Mouse (Mus musculus): ENCODE measurements around the gene Nlgn1. TPM values are rescaled to one million over a fixed set of nuclear protein-coding genes. Genes with fewer than 3 reads are reported as not detected.

Gene Nlgn1
- polyA plus RNA-seq, 1 experiment from 2014 or later = 18.6 TPM

DNA sequence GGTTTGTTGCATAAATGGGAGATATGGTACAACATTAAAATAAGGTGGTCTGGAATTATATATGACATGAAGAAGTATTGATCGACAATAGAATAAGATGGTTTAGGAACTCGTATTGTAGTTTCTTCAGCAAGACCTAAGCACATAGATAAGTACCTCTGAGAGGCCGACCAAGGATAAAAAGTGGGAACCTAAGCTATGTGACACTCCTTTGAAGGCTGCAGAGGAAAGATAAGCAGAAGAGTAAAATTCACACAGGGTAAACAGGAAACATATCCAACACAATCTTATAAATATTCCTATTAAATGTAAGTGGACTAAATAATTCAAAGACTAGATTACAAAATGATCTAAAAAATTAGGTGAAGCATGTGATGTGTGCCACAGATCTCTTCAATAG lies 151.2 kb downstream of the Nlgn1 start:
- no peak overlapping the region for H3K4me3 ChIP-seq (replicated peaks)
- H3K4me2 ChIP-seq (replicated peaks) = no peak overlapping the region
- no peaks in the 10 kb centered on the region for H3K4me1 ChIP-seq (replicated peaks)
- no peaks in the 10 kb centered on the region for H3K9me3 ChIP-seq
- 91% methylated on average over 3 of the region's 3 CpGs for WGBS
- H3K27ac ChIP-seq = no peak overlapping the region
- H3K36me3 ChIP-seq = no peaks in the 10 kb centered on the region
- no peak overlapping the region for H3K9ac ChIP-seq (replicated peaks)
- no peaks in the 10 kb centered on the region for H3K27me3 ChIP-seq
- no peak for ATAC-seq

DNA sequence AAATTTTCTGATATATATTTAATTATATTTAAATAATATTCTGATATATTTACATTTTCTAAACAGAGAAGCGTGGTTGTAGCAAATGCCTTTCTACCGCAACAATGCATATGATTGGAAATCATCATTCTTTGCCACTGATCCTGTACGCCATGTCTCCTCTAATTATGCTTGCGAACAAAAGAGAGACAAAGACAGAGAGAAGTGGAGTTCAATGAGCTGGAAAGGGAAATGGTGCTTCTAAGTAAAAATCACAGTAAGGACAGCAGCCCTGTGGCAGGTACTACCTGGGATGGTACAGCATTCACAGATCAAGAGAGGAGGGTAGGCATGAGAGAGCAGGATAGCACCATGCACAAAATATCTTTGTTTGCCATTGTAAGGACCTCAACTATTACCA lies 156.9 kb downstream of the Nlgn1 start:
- Histone ChIP-seq H3K27ac (no peak overlapping the region), H3K9ac (replicated peaks) (no peak overlapping the region), H3K36me3 (no peaks in the 10 kb centered on the region), H3K4me1 (replicated peaks) (no peaks in the 10 kb centered on the region), H3K27me3 (no peaks in the 10 kb centered on the region), H3K4me3 (replicated peaks) (no peak overlapping the region), H3K9me3 (no peaks in the 10 kb centered on the region), H3K4me2 (replicated peaks) (no peak overlapping the region)
- 74% methylated on average over 4 of the region's 4 CpGs for WGBS
- no peak for ATAC-seq

DNA sequence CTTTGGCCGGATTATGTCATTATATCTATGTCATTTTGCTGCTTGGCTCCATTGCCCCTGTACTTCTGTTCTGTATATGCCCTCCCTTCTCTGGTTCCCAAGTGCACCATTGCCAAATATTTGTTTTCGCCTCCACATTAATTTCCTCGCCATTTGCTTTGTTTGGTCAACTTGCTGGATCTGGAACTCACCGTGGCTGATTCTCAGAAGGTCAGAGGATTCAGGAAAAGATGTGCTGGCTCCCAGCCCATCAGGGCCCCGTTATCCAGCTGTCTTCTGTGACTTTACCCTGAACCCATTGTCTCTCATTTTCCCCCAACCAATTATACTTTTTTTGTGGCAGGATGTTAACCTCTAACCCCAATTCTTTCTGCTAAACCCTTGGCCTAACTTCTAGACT lies 158.0 kb downstream of the Nlgn1 start:
- 74% methylated on average over 5 of the region's 5 CpGs for WGBS
- Histone ChIP-seq H3K9me3 (no peaks in the 10 kb centered on the region), H3K9ac (replicated peaks) (no peak overlapping the region), H3K4me3 (replicated peaks) (no peak overlapping the region), H3K27me3 (no peaks in the 10 kb centered on the region), H3K4me1 (replicated peaks) (no peaks in the 10 kb centered on the region), H3K27ac (no peak overlapping the region), H3K4me2 (replicated peaks) (no peak overlapping the region), H3K36me3 (no peaks in the 10 kb centered on the region)
- no peak for ATAC-seq

DNA sequence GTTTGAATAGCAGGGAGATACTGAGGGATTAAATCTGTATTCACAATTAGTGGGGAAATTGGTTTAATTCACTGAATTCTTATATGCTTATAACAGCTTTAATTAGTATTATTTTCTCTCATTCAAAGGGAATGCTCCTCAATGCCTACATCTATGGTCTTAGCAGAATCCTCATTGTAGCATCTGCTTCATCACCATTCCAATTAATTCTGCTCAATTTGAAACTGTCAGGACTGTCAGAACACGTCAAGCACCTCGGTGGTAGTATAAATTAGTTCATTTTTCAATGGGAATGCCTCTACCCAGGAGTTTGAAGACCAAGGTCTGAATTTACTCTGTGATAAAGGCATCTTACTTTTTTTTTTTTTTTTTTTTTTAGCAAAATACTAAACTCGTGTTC lies 158.6 kb downstream of the Nlgn1 start:
- Histone ChIP-seq H3K27ac (no peak overlapping the region), H3K4me1 (replicated peaks) (no peaks in the 10 kb centered on the region), H3K9me3 (no peaks in the 10 kb centered on the region), H3K27me3 (no peaks in the 10 kb centered on the region), H3K9ac (replicated peaks) (no peak overlapping the region), H3K36me3 (no peaks in the 10 kb centered on the region), H3K4me2 (replicated peaks) (no peak overlapping the region), H3K4me3 (replicated peaks) (no peak overlapping the region)
- ATAC-seq = no peak
- WGBS = 49% methylated on average over 3 of the region's 3 CpGs

DNA sequence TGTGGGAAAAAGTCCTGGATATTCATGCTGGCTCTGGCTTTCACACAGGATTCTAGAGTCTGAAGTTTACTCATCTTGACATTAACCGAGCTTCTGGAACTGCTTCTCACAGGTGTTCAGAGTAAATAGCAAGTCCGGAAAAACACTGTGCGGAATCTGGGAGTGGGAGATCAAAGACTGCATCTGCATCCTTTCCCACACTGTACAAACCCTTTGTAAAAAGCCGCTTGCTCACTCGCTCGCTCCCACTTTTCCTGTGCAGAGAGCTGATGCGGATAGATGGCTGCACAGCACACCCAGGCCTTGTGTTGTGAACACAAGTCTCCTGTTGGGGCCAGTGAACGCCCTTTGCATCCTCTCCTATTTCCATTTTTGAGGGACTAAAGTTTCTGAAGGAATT lies 165.5 kb downstream of the Nlgn1 start:
- H3K36me3 ChIP-seq = no peaks in the 10 kb centered on the region
- 84% methylated on average over 8 of the region's 8 CpGs for WGBS
- H3K27me3 ChIP-seq = no peaks in the 10 kb centered on the region
- ATAC-seq = no peak
- H3K4me3 ChIP-seq (replicated peaks) = no peak overlapping the region
- no peak overlapping the region for H3K4me2 ChIP-seq (replicated peaks)
- no peak overlapping the region for H3K9ac ChIP-seq (replicated peaks)
- no peaks in the 10 kb centered on the region for H3K9me3 ChIP-seq
- no peaks in the 10 kb centered on the region for H3K4me1 ChIP-seq (replicated peaks)
- no peak overlapping the region for H3K27ac ChIP-seq

DNA sequence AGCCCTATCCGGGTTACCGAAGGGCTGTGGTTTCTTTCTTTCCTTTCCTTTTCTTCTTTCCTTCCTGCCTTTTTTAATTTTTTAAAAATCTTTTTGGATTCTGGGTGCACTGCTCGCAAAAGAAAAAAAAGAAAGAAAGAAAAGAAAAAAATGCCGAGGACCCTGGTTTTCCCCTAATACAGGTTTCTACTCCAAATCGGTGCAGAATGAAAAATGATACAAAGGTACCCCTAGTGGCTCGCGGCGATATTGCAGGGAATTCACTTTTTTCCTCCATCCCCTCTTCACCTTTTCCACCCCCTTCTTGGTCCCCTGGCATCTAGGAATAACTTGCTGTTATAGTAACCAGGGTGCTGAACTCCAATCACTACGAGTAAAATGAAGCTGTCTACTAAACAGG lies 178.5 kb downstream of the Nlgn1 start:
- 0 out of 2 replicates have a peak, but pooled peaks cover 2% of the 10 kb centered on the region for H3K27me3 ChIP-seq
- H3K27ac ChIP-seq = 0 out of 2 replicates have a peak overlapping the region, but pooled peaks have one; percentile 49
- H3K36me3 ChIP-seq = no peaks in the 10 kb centered on the region
- no peaks in the 10 kb centered on the region for H3K9me3 ChIP-seq
- WGBS = 1% methylated on average over 9 of the region's 9 CpGs
- ATAC-seq = peak; percentile 49; the same call in 1 of the 2 replicates
- peaks cover 20% of the 10 kb centered on the region for H3K4me1 ChIP-seq (replicated peaks)
- H3K9ac ChIP-seq (replicated peaks) = peak overlapping the region; percentile 71
- H3K4me2 ChIP-seq (replicated peaks) = peak overlapping the region; percentile 72
- H3K4me3 ChIP-seq (replicated peaks) = peak overlapping the region; percentile 64

DNA sequence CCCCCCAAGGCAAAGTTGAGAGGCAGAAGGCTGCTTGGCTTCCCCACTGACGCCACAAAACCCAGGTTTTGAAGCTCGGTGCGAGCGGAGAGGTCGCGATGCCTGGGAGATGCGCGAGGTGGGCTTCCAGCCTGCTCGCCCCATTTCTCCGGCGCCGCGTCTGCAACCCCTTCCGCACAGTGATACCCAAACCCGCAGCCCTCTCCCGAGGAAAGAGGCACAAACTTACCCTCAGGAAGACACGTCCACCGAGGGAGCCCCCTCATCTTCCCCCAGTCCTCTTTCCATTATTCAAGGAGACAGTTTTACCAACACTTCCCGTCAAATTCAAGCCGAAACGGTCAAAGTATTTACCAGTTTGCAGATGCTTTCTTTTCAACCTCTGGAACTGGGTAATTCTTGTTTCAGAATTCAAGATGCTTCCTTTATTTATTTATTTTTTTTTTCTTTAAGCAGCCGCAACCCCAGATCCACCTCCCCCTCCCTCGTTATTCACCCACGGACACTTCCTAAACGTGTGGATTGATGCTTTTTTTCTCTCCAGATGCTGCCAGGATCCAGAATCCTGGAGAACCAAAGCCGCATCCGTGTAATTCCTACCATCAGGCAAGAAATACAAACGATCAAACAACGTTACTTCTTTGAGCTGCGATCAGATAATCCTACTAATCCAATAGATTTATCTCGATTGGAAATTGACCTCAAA lies 179.1 kb downstream of the Nlgn1 start:
- Histone ChIP-seq H3K9me3 (no peaks in the 10 kb centered on the region), H3K36me3 (no peaks in the 10 kb centered on the region), H3K27me3 (0 out of 2 replicates have a peak, but pooled peaks cover 2% of the 10 kb centered on the region), H3K9ac (replicated peaks) (peak overlapping the region; percentile 71), H3K4me2 (replicated peaks) (peak overlapping the region; percentile 72), H3K27ac (peak overlapping the region; percentile 75), H3K4me1 (replicated peaks) (peaks cover 22% of the 10 kb centered on the region), H3K4me3 (replicated peaks) (peak overlapping the region; percentile 64)
- under 1% methylated on average over 31 of the region's 31 CpGs for WGBS
- peak; percentile 77 for ATAC-seq

DNA sequence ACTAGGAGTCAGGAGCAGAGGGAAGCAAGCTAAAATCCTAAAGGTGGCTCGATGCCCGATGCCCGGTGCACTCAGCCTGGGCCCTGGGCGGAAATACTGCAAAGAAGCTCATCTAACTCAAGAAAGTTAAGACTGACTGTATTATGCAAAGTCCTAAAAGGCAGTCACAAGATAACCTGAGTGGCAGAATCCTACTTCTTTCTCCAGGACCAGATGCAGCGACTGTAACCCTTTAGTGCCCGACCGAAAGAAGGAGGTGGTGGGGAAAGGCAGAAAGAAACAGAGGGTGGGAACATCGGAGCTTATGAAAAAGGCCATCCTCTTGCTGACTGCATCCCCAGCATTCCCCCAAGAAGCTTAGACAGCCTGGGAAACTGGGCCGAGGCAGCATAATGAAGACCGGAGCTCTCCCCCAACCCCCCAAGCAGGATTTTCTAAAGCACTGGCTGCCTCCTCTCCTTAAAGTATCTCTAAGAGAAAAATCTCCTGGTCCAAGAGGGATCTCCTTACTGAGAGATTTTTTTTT lies 179.7 kb downstream of the Nlgn1 start:
- Histone ChIP-seq H3K4me2 (replicated peaks) (peak overlapping the region; percentile 72), H3K4me3 (replicated peaks) (peak overlapping the region; percentile 64), H3K9me3 (no peaks in the 10 kb centered on the region), H3K9ac (replicated peaks) (peak overlapping the region; percentile 71), H3K27me3 (0 out of 2 replicates have a peak, but pooled peaks cover 2% of the 10 kb centered on the region), H3K27ac (peak overlapping the region; percentile 75), H3K36me3 (no peaks in the 10 kb centered on the region), H3K4me1 (replicated peaks) (peaks cover 22% of the 10 kb centered on the region)
- peak; percentile 73 for ATAC-seq
- WGBS = 2% methylated on average over 10 of the region's 10 CpGs

DNA sequence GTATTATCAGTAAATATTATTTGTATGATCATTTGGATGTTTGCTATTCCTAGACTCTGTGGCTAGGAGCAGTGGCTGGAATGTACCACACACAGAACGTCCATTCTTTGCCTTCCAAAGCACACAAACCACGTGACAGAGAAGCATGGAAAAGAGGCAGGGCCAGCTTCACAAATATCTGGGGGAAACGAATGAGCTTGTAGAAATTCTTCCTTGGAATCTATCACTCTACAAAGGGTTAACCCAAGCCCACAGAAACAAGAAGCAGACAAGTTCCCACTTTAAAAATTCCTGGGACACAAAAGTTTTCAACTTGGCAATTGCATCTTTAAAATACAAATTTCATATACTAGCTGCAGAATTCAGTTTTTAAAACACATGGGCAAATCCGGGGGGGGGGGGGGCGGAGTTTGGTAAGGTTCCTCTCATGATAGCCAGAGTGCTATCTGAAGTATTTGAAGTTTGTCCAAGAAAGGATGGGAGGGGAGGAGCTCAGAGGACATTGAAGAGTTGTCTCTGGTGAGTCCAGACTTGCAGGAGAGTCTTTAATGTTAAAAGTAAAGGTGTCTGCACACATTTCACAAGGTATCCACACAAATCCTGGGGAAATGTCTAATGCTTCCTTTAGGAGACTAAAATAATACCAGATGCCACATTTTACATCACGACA lies 180.8 kb downstream of the Nlgn1 start:
- peak overlapping the region; percentile 64 for H3K4me3 ChIP-seq (replicated peaks)
- no peaks in the 10 kb centered on the region for H3K9me3 ChIP-seq
- no peaks in the 10 kb centered on the region for H3K36me3 ChIP-seq
- peaks cover 22% of the 10 kb centered on the region for H3K4me1 ChIP-seq (replicated peaks)
- 0 out of 2 replicates have a peak, but pooled peaks cover 2% of the 10 kb centered on the region for H3K27me3 ChIP-seq
- H3K27ac ChIP-seq = no peak overlapping the region
- H3K4me2 ChIP-seq (replicated peaks) = peak overlapping the region; percentile 51
- no peak for ATAC-seq
- H3K9ac ChIP-seq (replicated peaks) = no peak overlapping the region
- WGBS = 34% methylated on average over 6 of the region's 6 CpGs

DNA sequence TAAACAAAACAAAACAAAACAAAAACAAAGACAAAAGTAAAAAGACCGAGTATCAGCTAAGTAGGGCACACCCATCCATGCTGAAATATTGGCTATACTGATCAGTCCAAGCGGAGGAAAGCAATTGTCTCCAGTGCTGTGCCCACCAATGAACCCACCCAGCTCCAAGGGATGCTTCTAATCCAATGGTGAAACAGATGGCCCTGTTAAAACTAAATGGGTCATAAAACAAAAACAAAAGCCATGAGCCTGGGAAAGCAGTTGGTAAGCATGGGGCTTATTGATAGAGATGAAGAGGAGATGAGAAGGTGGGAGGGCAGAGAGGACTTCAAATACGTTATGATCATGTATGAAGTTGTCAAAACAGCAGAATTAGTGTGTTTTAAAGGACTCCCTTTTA lies 186.1 kb downstream of the Nlgn1 start:
- Histone ChIP-seq H3K27ac (no peak overlapping the region), H3K4me1 (replicated peaks) (peaks cover 13% of the 10 kb centered on the region), H3K4me3 (replicated peaks) (no peak overlapping the region), H3K9ac (replicated peaks) (no peak overlapping the region), H3K27me3 (no peaks in the 10 kb centered on the region), H3K36me3 (no peaks in the 10 kb centered on the region), H3K4me2 (replicated peaks) (no peak overlapping the region), H3K9me3 (no peaks in the 10 kb centered on the region)
- 41% methylated on average over 3 of the region's 3 CpGs for WGBS
- no peak for ATAC-seq

DNA sequence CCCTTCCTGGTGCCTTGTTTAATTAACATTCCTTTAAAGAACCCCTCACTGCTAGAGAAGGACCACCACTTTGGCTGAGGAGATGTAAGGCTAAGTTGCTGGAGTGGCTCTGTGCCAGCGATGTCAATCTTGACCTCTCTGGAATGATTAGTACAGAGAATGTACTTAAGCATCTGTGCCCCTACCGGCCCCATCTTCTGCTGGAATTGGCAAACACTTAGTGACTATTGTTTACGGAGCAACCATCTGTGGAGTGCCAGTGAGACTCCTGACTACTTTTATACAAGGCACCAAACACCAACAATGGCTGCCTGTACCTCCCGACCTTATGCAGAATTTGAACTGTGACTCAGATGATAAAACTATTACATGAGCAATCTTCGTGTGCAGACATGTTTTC lies 186.8 kb downstream of the Nlgn1 start:
- Histone ChIP-seq H3K4me3 (replicated peaks) (no peak overlapping the region), H3K4me1 (replicated peaks) (peaks cover 6% of the 10 kb centered on the region), H3K9me3 (no peaks in the 10 kb centered on the region), H3K27ac (no peak overlapping the region), H3K9ac (replicated peaks) (no peak overlapping the region), H3K36me3 (no peaks in the 10 kb centered on the region), H3K27me3 (no peaks in the 10 kb centered on the region), H3K4me2 (replicated peaks) (no peak overlapping the region)
- ATAC-seq = peak; percentile 34; the same call in 1 of the 2 replicates
- WGBS = 39% methylated on average over 5 of the region's 5 CpGs

DNA sequence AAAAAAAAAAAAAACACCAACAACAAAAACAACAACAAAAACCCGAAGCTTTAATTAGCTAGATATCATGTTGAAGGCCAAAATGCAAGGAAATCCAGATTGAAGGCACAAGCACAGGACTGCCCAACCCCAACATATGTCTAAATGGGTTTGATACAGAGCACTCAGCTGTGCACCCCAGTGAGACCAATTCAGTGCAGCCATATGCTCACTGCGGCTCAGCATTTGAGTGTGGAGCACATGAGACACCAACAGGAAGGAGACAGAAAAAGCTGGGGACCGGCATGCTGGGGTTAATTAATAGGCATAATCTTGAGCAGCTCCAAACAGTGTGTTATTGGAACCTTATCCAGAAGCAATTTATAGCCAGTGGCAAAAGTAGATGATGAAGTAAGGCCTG lies 190.7 kb downstream of the Nlgn1 start:
- no peak overlapping the region for H3K9ac ChIP-seq (replicated peaks)
- H3K9me3 ChIP-seq = no peaks in the 10 kb centered on the region
- ATAC-seq = no peak
- no peaks in the 10 kb centered on the region for H3K36me3 ChIP-seq
- H3K27ac ChIP-seq = no peak overlapping the region
- H3K4me2 ChIP-seq (replicated peaks) = no peak overlapping the region
- H3K4me3 ChIP-seq (replicated peaks) = no peak overlapping the region
- H3K4me1 ChIP-seq (replicated peaks) = no peaks in the 10 kb centered on the region
- WGBS = 80% methylated on average over 3 of the region's 3 CpGs
- no peaks in the 10 kb centered on the region for H3K27me3 ChIP-seq
